Mouse (Mus musculus) midbrain, embryonic 15.5 days (tissue): ENCODE data around the gene Isoc2a. TPM values are rescaled to one million over a fixed set of nuclear protein-coding genes. Genes with fewer than 3 reads are reported as not detected.
"Not testable (repeated sequence)": the region's sequence is repeated elsewhere in the genome, so short reads cannot be mapped to it uniquely, and the experiment has no call there.

ENCODE experiments used
- ATAC-seq: fragments of 200-750 bp; cut with Nextera tagmentation; replicated peaks from 2 replicates; pipeline ENCODE4 v1.8.0; 2017; ENCODE audit warnings: moderate TSS enrichment
- H3K27ac ChIP-seq: fragments of 300-500 bp; sonication (generic); 2 replicates; pipeline ENCODE4 v1.5.1; 2015; ENCODE audit warnings: mild to moderate bottlenecking, inconsistent platforms
- H3K27me3 ChIP-seq: fragments of 300-500 bp; sonication (generic); replicated peaks from 2 replicates; pipeline ENCODE4 v1.6.1; 2015; ENCODE audit warnings: inconsistent platforms
- H3K36me3 ChIP-seq: fragments of 300-500 bp; sonication (generic); replicated peaks from 2 replicates; pipeline ENCODE4 v1.6.1; 2015; ENCODE audit warnings: inconsistent platforms
- H3K4me1 ChIP-seq: fragments of 300-500 bp; sonication (generic); 2 replicates; pipeline ENCODE4 v1.6.1; 2015; ENCODE audit warnings: inconsistent platforms
- H3K4me2 ChIP-seq: fragments of 300-500 bp; sonication (generic); 2 replicates; pipeline ENCODE4 v1.6.1; 2015; ENCODE audit warnings: inconsistent platforms, mild to moderate bottlenecking, moderate library complexity
- H3K4me3 ChIP-seq: fragments of 300-500 bp; sonication (generic); 2 replicates; pipeline ENCODE4 v1.5.1; 2015; ENCODE audit warnings: mild to moderate bottlenecking, inconsistent platforms
- H3K9ac ChIP-seq: fragments of 300-500 bp; sonication (generic); 2 replicates; pipeline ENCODE4 v1.6.1; 2015; ENCODE audit warnings: mild to moderate bottlenecking, inconsistent platforms
- H3K9me3 ChIP-seq: fragments of 300-500 bp; sonication (generic); 2 replicates; pipeline ENCODE4 v1.6.1; 2016; ENCODE audit warnings: inconsistent platforms
- WGBS: fragments of 180-500 bp; shearing (Covaris S2); methylation state at CpG from one replicate; pipeline ENCODE4 v1.1.7; 2015; ENCODE audit warnings: mixed read lengths; 5-methylcytosine and 5-hydroxymethylcytosine counted together
- polyA plus RNA-seq: library from polyadenylated mRNA; unstranded; fragments of >200 nt; fragmentation: Nextera tagmentation; extraction: Ambion mirVana; gene quantifications from 2 replicates; pipeline ENCODE4 v1.2.1, GENCODE M21; 2015

Isoc2a gene
- polyA plus RNA-seq, 1 experiment from 2014 or later, result 0.57 TPM

GRCm38 (mm10) chr7:4850621-4851314 lies 26.2 kb upstream of the Isoc2a start:
- Histone ChIP-seq H3K27ac (no peak overlapping the region), H3K27me3 (no peaks in the 10 kb centered on the region), H3K36me3 (no peaks in the 10 kb centered on the region), H3K4me1 (no peaks in the 10 kb centered on the region), H3K9me3 (no peaks in the 10 kb centered on the region), H3K9ac (no peak overlapping the region), H3K4me3 (no peak overlapping the region), H3K4me2 (no peak overlapping the region)
- no peak for ATAC-seq
- WGBS, result 77% methylated on average over 11 of the region's 11 CpGs

- Histone ChIP-seq H3K4me2 (no peak overlapping the region), H3K4me3 (no peak overlapping the region), H3K9ac (no peak overlapping the region), H3K36me3 (no peaks in the 10 kb centered on the region), H3K27me3 (no peaks in the 10 kb centered on the region), H3K9me3 (no peaks in the 10 kb centered on the region), H3K27ac (no peak overlapping the region), H3K4me1 (no peaks in the 10 kb centered on the region)
- WGBS, result 71% methylated on average over 8 of the region's 8 CpGs
- ATAC-seq, result no peak
Observed at GRCm38 (mm10) chr7:4851315-4851688, 25.7 kb upstream of the Isoc2a start.

- ATAC-seq, result no peak
- Histone ChIP-seq H3K4me2 (no peak overlapping the region), H3K27me3 (no peaks in the 10 kb centered on the region), H3K9ac (no peak overlapping the region), H3K9me3 (no peaks in the 10 kb centered on the region), H3K4me1 (no peaks in the 10 kb centered on the region), H3K4me3 (no peak overlapping the region), H3K27ac (no peak overlapping the region), H3K36me3 (no peaks in the 10 kb centered on the region)
- 81% methylated on average over 3 of the region's 3 CpGs for WGBS
Observed at GRCm38 (mm10) chr7:4853613-4854012, 23.3 kb upstream of the Isoc2a start.

- Histone ChIP-seq H3K27ac (no peak overlapping the region), H3K9me3 (no peaks in the 10 kb centered on the region), H3K4me2 (no peak overlapping the region), H3K36me3 (no peaks in the 10 kb centered on the region), H3K4me1 (no peaks in the 10 kb centered on the region), H3K27me3 (no peaks in the 10 kb centered on the region), H3K9ac (no peak overlapping the region), H3K4me3 (no peak overlapping the region)
- WGBS, result 87% methylated on average over 9 of the region's 9 CpGs
- ATAC-seq, result no peak
Observed at GRCm38 (mm10) chr7:4856508-4856907, 20.4 kb upstream of the Isoc2a start.

GRCm38 (mm10) chr7:4857321-4857720 lies 19.6 kb upstream of the Isoc2a start:
- no peak for ATAC-seq
- Histone ChIP-seq H3K4me2 (no peak overlapping the region), H3K9me3 (no peaks in the 10 kb centered on the region), H3K27me3 (no peaks in the 10 kb centered on the region), H3K27ac (no peak overlapping the region), H3K4me3 (no peak overlapping the region), H3K36me3 (no peaks in the 10 kb centered on the region), H3K4me1 (no peaks in the 10 kb centered on the region), H3K9ac (no peak overlapping the region)
- WGBS, result 68% methylated on average over 7 of the region's 7 CpGs

GRCm38 (mm10) chr7:4859418-4859978 lies 17.5 kb upstream of the Isoc2a start:
- Histone ChIP-seq H3K27me3 (no peaks in the 10 kb centered on the region), H3K4me3 (no peak overlapping the region), H3K9me3 (no peaks in the 10 kb centered on the region), H3K27ac (no peak overlapping the region), H3K36me3 (no peaks in the 10 kb centered on the region), H3K4me1 (no peaks in the 10 kb centered on the region), H3K4me2 (no peak overlapping the region), H3K9ac (no peak overlapping the region)
- WGBS, result 86% methylated on average over 12 of the region's 12 CpGs
- ATAC-seq, result no peak

- H3K9me3 ChIP-seq, ATAC-seq, H3K9ac ChIP-seq, H3K4me3 ChIP-seq, H3K27ac ChIP-seq, H3K4me2 ChIP-seq, H3K27me3 ChIP-seq, H3K36me3 ChIP-seq, H3K4me1 ChIP-seq: not testable (repeated sequence)
- WGBS, result 71% methylated on average over 3 of the region's 3 CpGs
Observed at GRCm38 (mm10) chr7:4860926-4861325, 16.0 kb upstream of the Isoc2a start.

GRCm38 (mm10) chr7:4863041-4863440 lies 13.9 kb upstream of the Isoc2a start:
- WGBS, result 56% methylated on average over 1 of the region's 1 CpGs
- no peaks in the 10 kb centered on the region for H3K36me3 ChIP-seq
- H3K27me3 ChIP-seq, result no peaks in the 10 kb centered on the region
- H3K4me3 ChIP-seq, result no peak overlapping the region
- peaks cover 13% of the 10 kb centered on the region for H3K4me1 ChIP-seq
- no peaks in the 10 kb centered on the region for H3K9me3 ChIP-seq
- H3K4me2 ChIP-seq, result no peak overlapping the region
- H3K27ac ChIP-seq, result no peak overlapping the region
- no peak overlapping the region for H3K9ac ChIP-seq
- no peak for ATAC-seq

GRCm38 (mm10) chr7:4863541-4864080 lies 13.3 kb upstream of the Isoc2a start:
- Histone ChIP-seq H3K4me2 (no peak overlapping the region), H3K27me3 (no peaks in the 10 kb centered on the region), H3K4me3 (no peak overlapping the region), H3K4me1 (peaks cover 13% of the 10 kb centered on the region), H3K27ac (no peak overlapping the region), H3K9ac (no peak overlapping the region), H3K36me3 (no peaks in the 10 kb centered on the region), H3K9me3 (no peaks in the 10 kb centered on the region)
- ATAC-seq, result no peak
- 81% methylated on average over 7 of the region's 7 CpGs for WGBS

- no peak overlapping the region for H3K4me2 ChIP-seq
- H3K4me3 ChIP-seq, result no peak overlapping the region
- H3K27ac ChIP-seq, result no peak overlapping the region
- peaks cover 13% of the 10 kb centered on the region for H3K4me1 ChIP-seq
- ATAC-seq, result no peak
- no peak overlapping the region for H3K9ac ChIP-seq
- 82% methylated on average over 5 of the region's 5 CpGs for WGBS
- H3K36me3 ChIP-seq, result no peaks in the 10 kb centered on the region
- no peaks in the 10 kb centered on the region for H3K27me3 ChIP-seq
- H3K9me3 ChIP-seq, result no peaks in the 10 kb centered on the region
Observed at GRCm38 (mm10) chr7:4864130-4864845, 12.7 kb upstream of the Isoc2a start.

GRCm38 (mm10) chr7:4865090-4865489 lies 11.9 kb upstream of the Isoc2a start:
- Histone ChIP-seq H3K4me2 (peak overlapping the region; percentile 69), H3K4me1 (peaks cover 13% of the 10 kb centered on the region), H3K9ac (no peak overlapping the region), H3K36me3 (no peaks in the 10 kb centered on the region), H3K27ac (no peak overlapping the region), H3K9me3 (no peaks in the 10 kb centered on the region), H3K4me3 (peak overlapping the region; percentile 57), H3K27me3 (no peaks in the 10 kb centered on the region)
- WGBS, result 50% methylated on average over 5 of the region's 5 CpGs
- no peak for ATAC-seq

- Histone ChIP-seq H3K9me3 (no peaks in the 10 kb centered on the region), H3K36me3 (no peaks in the 10 kb centered on the region), H3K4me1 (peaks cover 13% of the 10 kb centered on the region), H3K4me2 (peak overlapping the region; percentile 69), H3K4me3 (peak overlapping the region; percentile 57), H3K27ac (peak overlapping the region; percentile 73), H3K9ac (peak overlapping the region; percentile 47), H3K27me3 (no peaks in the 10 kb centered on the region)
- ATAC-seq, result peak; percentile 100
- WGBS, result 3% methylated on average over 40 of the region's 40 CpGs
Observed at GRCm38 (mm10) chr7:4865579-4866493, 11.1 kb upstream of the Isoc2a start.
